In genomic region chr2:147954183-147954582, GRCm38 (mm10) we compare ENCODE assay signal across 21 mouse cellular contexts.
DNase-seq lines count a peak whose midpoint lies in the region; TF ChIP-seq lines count a peak whose summit lies in the region.
"Had no signal": no experiment of that assay in that cellular context is flagged by ENCODE, and none has a peak within 500 bp of the region (broad histone marks: within the 10 kb centered on the region; RNA-seq: fewer than 3 reads in every experiment).

No protein-coding gene starts in this region.

- no peak overlapping the region for H3ac ChIP-seq in myocyte (ENCODE audit: control insufficient read depth, insufficient read length)

- H3K36me3 ChIP-seq in myocyte (ENCODE audit: control insufficient read depth, insufficient read depth): no peaks in the 10 kb centered on the region
- H3K36me3 ChIP-seq: embryonic facial prominence, embryonic 12.5 days; embryonic facial prominence, embryonic 15.5 days; forebrain, embryonic 12.5 days; forebrain, embryonic 15.5 days; hindbrain, embryonic 12.5 days; hindbrain, embryonic 15.5 days had no signal

- peak; percentile 24 for DNase-seq in embryo, embryonic 10 days (ENCODE audit: low spot score)
- DNase-seq in embryo, embryonic 9.5 days (ENCODE audit: extremely low spot score): no peak
- DNase-seq in 3134 (ENCODE audit: extremely low read depth, insufficient read length, low spot score): peak; percentile 26
- DNase-seq in NIH3T3 (ENCODE audit: low read depth): peak; percentile 67
- no peak for DNase-seq in ovary, postnatal 36 days (ENCODE audit: low spot score)
- DNase-seq in urinary bladder, postnatal 10 days (ENCODE audit: low spot score): no peak
- DNase-seq: adrenal gland, adult 2 months; adrenal gland, postnatal 14 days; cerebellum, adult 11 months; cerebellum, adult 2 months; cerebellum, adult 9-11 months; cerebellum, postnatal 25 days; gastrocnemius, postnatal 25 days had no signal

- H3K4me2 ChIP-seq in myocyte (ENCODE audit: low read depth): peak overlapping the region; percentile 20
- H3K4me2 ChIP-seq: embryonic facial prominence, embryonic 12.5 days; embryonic facial prominence, embryonic 15.5 days; forebrain, embryonic 12.5 days; forebrain, embryonic 15.5 days; heart, embryonic 11.5 days; hindbrain, embryonic 12.5 days; hindbrain, embryonic 15.5 days had no signal

- H3K27me3 ChIP-seq in myocyte (ENCODE audit: control insufficient read depth, insufficient read depth, insufficient read length): no peaks in the 10 kb centered on the region
- H3K27me3 ChIP-seq: embryonic facial prominence, embryonic 12.5 days; embryonic facial prominence, embryonic 15.5 days; forebrain, embryonic 12.5 days; forebrain, embryonic 15.5 days; hindbrain, embryonic 12.5 days; hindbrain, embryonic 15.5 days had no signal

- TF ChIP-seq POLR2A in myocyte (IDR thresholded peaks at IDR 0.05; ENCODE audit: insufficient read length, low read depth): no peak

- H3K79me2 ChIP-seq in myocyte (ENCODE audit: control insufficient read depth, insufficient read depth): no peaks in the 10 kb centered on the region

- no peak overlapping the region for H3K4me3 ChIP-seq in myocyte
- H3K4me3 ChIP-seq: embryonic facial prominence, embryonic 12.5 days; embryonic facial prominence, embryonic 15.5 days; forebrain, embryonic 12.5 days; forebrain, embryonic 15.5 days; hindbrain, embryonic 12.5 days; hindbrain, embryonic 15.5 days had no signal

TF ChIP-seq in myocyte, 11 proteins besides CTCF, POLR2A, EP300 and RAD21:
- no peak for TF ChIP-seq SRF (IDR thresholded peaks at IDR 0.05; ENCODE audit: control insufficient read depth, insufficient read length, low read depth)
- no peak for TF ChIP-seq E2F4 (IDR thresholded peaks at IDR 0.05; ENCODE audit: insufficient read depth)
- TF ChIP-seq USF1 (IDR thresholded peaks at IDR 0.05; ENCODE audit: low read depth): no peak
- no peak for TF ChIP-seq POLR2AphosphoS2 (IDR thresholded peaks at IDR 0.05; ENCODE audit: insufficient read length, low read depth)
- no peak for TF ChIP-seq TCF12 (IDR thresholded peaks at IDR 0.05; ENCODE audit: insufficient read depth, poor library complexity, severe bottlenecking)
- no peak for TF ChIP-seq MYOD1 (IDR thresholded peaks at IDR 0.05; ENCODE audit: control insufficient read depth in 1 of 3, insufficient read length in 2 of 3, low read depth in 2 of 3)
- no peak for TF ChIP-seq REST (IDR thresholded peaks at IDR 0.05; ENCODE audit: insufficient read depth, insufficient read length)
- no peak for TF ChIP-seq MYOG (IDR thresholded peaks at IDR 0.05; ENCODE audit: control insufficient read depth in 1 of 3, insufficient read depth in 1 of 3, insufficient read length in 2 of 3, low read depth in 2 of 3)
- no peak for TF ChIP-seq TCF3 (IDR thresholded peaks at IDR 0.05; ENCODE audit: insufficient read length, low read depth)
- no peak for TF ChIP-seq CEBPB (IDR thresholded peaks at IDR 0.05; ENCODE audit: insufficient read depth, poor library complexity, severe bottlenecking)
- no peak for TF ChIP-seq MAX (IDR thresholded peaks at IDR 0.05; ENCODE audit: low read depth)

Comparison
In these comparisons a context has a peak if more than half of its experiments do, and no peak if none do; other contexts are left out.
1. DNase-seq: peak in embryo, embryonic 10 days (single experiment), 3134 (single experiment) and NIH3T3 (single experiment); none in embryo, embryonic 9.5 days (single experiment), ovary, postnatal 36 days (single experiment) and urinary bladder, postnatal 10 days (single experiment).